Mouse (Mus musculus) heart, adult 2 months (tissue): ENCODE data around the gene Ssna1. TPM values are rescaled to one million over a fixed set of nuclear protein-coding genes. Genes with fewer than 3 reads are reported as not detected.

Experiments
- DNase-seq, 2 experiments: peaks; one replicate each; pipeline ENCODE4 v3.0.0; 2021
- H3K27ac ChIP-seq: fragments of 200-600 bp; 2 replicates; pipeline ENCODE4 v1.8.1; 2022
- H3K27me3 ChIP-seq: fragments of 200-500 bp; 2 replicates; pipeline ENCODE4 v1.6.1; 2012; ENCODE audit warnings: mild to moderate bottlenecking, low read length, inconsistent platforms, mixed read lengths; ENCODE audit not compliant: control insufficient read depth, insufficient read depth
- H3K36me3 ChIP-seq: fragments of 200-500 bp; 2 replicates; pipeline ENCODE4 v1.6.1; 2012; ENCODE audit warnings: low read length, inconsistent platforms; ENCODE audit not compliant: control insufficient read depth, insufficient read depth
- H3K4me1 ChIP-seq: fragments of 200-500 bp; 2 replicates; pipeline ENCODE4 v1.6.1; 2011; ENCODE audit warnings: low read length; ENCODE audit not compliant: control insufficient read depth, insufficient read depth
- H3K4me3 ChIP-seq: fragments of 200-600 bp; 2 replicates; pipeline ENCODE4 v1.8.1; 2022
- H3K79me2 ChIP-seq: fragments of 200-500 bp; replicated peaks from 2 replicates; pipeline ENCODE4 v1.6.1; 2012; ENCODE audit warnings: mild to moderate bottlenecking, inconsistent platforms, low read length, moderate library complexity, mixed read lengths; ENCODE audit not compliant: control insufficient read depth, insufficient read depth
- H3K9ac ChIP-seq: fragments of 200-500 bp; 2 replicates; pipeline ENCODE4 v1.6.1; 2012; ENCODE audit warnings: low read depth, mild to moderate bottlenecking, control low read depth, inconsistent platforms, low read length, mixed read lengths
- CTCF ChIP-seq: fragments of 200-600 bp; IDR thresholded peaks from 2 replicates; pipeline ENCODE4 v1.8.1; 2022; ENCODE audit warnings: antibody characterized with exemption, mild to moderate bottlenecking, moderate library complexity
- EP300 ChIP-seq: fragments of 200-500 bp; IDR thresholded peaks from 2 replicates; pipeline ENCODE4 v1.6.1; 2011; ENCODE audit warnings: low read depth, low read length, control low read depth; ENCODE audit not compliant: insufficient read depth
- POLR2A ChIP-seq: fragments of 200-500 bp; IDR thresholded peaks from 2 replicates; pipeline ENCODE4 v1.6.1; 2011; ENCODE audit warnings: mild to moderate bottlenecking, low read depth, low read length, control low read depth; ENCODE audit not compliant: insufficient read depth
- WGBS: fragments of 180-500 bp; shearing (Covaris S2); methylation state at CpG from one replicate; pipeline ENCODE4 v1.1.7; 2018; 5-methylcytosine and 5-hydroxymethylcytosine counted together
- intact Hi-C: fragments of 180-260 bp; cut with DNase I; formaldehyde crosslinking; loops from one replicate; pipeline ENCODE4 v1.15.1; 2025
- polyA plus RNA-seq: library from polyadenylated mRNA; depleted of rRNA; stranded (reverse); fragments of >200 nt; gene quantifications from 2 replicates; pipeline ENCODE4 v1.2.3, GENCODE M21; 2012
- total RNA-seq, 2 experiments: library from RNA; stranded (reverse); gene quantifications; 2 replicates each; pipeline ENCODE4 v1.2.3; 2021

The Ssna1 gene
- total and polyA plus RNA-seq, 3 experiments = 33.1 to 41.5 (median 39.7) TPM

DNA sequence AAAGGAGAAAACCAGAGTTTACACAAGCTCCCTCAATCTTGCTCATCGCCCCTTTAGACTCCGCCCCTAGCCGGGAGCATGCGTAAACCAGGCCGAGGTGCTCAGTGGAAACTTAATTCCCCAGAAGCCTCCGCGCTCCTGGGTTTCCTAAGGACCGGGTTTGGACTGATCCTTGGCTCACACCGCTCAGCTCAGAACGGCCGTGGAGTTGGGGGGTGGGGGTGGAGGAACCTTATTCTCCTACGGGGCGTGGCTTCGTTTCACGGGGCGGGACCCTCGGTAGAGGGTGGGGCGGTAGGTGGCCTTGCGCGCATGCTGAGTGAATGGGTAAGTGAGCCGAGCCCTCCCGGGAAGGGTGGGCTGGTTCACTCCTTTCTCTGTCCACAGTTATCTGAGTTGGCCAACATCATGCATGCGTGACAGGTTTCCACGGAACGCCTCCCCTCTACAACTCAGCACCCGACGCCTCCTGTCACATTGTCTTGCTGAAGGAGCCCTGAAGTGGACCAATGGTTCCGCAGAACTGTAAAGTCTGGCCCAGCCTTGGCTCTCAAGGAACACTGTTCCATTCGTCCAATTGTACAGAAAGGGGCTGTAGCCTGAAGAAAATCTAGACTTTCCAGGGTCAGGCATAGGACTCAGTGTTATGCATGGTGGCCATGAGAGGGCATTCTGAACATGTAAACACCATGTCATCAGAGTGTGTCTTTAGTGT, 31.4 kb downstream of the Ssna1 start:
- Histone ChIP-seq H3K4me1 (peaks cover 2% of the 10 kb centered on the region; the same call in 1 of the 2 replicates), H3K36me3 (no peaks in the 10 kb centered on the region), H3K9ac (0 out of 2 replicates have a peak overlapping the region, but pooled peaks have one; percentile 25), H3K27ac (no peak overlapping the region; the same call in 1 of the 2 replicates), H3K79me2 (no peaks in the 10 kb centered on the region), H3K27me3 (peaks cover 5% of the 10 kb centered on the region; the same call in 1 of the 2 replicates), H3K4me3 (peak overlapping the region; percentile 36)
- no peak for TF ChIP-seq POLR2A
- TF ChIP-seq CTCF = no peak
- TF ChIP-seq EP300 = no peak
- intact Hi-C loops = no loop called here
- WGBS = 3% methylated on average over 29 of the region's 29 CpGs
- peak; percentile 66 to 67 for DNase-seq

DNA sequence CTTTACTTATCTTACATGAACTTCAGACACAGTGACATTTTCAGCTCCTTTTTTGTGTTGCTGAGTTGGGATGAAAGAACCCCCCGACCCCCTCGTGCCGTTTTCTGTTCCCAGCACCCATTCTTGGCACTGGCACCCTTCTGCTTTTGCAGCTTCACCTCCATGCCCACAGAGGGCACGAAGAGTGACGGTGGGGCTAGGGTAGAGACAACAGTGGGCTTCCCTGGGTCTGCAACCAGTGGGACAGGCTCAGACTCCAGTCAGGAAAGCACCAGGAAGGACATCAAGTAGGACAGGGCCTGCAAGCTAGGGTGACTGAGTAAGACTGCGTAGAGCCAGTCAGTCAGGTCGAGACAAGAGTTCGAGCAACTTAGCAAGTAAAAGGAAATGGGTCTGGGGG, 31.9 kb downstream of the Ssna1 start:
- Histone ChIP-seq H3K36me3 (no peaks in the 10 kb centered on the region), H3K4me1 (peaks cover 2% of the 10 kb centered on the region; the same call in 1 of the 2 replicates), H3K27me3 (peaks cover 5% of the 10 kb centered on the region; the same call in 1 of the 2 replicates), H3K4me3 (no peak overlapping the region; the same call in 1 of the 2 replicates), H3K9ac (no peak overlapping the region), H3K27ac (no peak overlapping the region), H3K79me2 (no peaks in the 10 kb centered on the region)
- DNase-seq = no peak
- intact Hi-C loops = no loop called here
- WGBS = 58% methylated on average over 8 of the region's 8 CpGs
- TF ChIP-seq CTCF (no peak), EP300 (no peak), POLR2A (no peak)

DNA sequence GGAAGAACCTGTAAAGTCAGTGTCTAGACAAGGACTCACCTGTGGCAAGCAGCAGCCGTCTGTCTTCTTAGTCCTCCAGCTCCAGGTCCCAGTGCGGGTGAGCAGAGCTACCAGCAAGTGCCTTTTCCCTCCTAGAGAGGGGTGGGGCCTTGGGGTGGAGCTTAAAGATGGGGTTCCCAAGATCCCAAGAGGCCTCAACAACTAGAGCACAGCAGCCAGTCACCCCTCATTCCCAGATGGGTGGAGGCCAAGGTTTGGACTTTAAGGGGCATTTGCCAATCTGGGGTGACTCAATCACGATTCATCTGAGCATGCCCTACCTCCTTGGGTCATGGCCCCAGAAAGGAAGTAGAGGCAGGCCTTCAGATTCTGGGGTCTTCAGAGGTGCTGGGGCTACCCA, 32.5 kb downstream of the Ssna1 start:
- 77% methylated on average over 3 of the region's 3 CpGs for WGBS
- H3K9ac ChIP-seq = no peak overlapping the region
- H3K36me3 ChIP-seq = no peaks in the 10 kb centered on the region
- peaks cover 5% of the 10 kb centered on the region; the same call in 1 of the 2 replicates for H3K27me3 ChIP-seq
- no peak for TF ChIP-seq CTCF
- no peak for TF ChIP-seq EP300
- no peak for TF ChIP-seq POLR2A
- intact Hi-C loops = no loop called here
- no peak overlapping the region for H3K4me3 ChIP-seq
- no peaks in the 10 kb centered on the region for H3K79me2 ChIP-seq
- H3K4me1 ChIP-seq = peaks cover 2% of the 10 kb centered on the region; the same call in 1 of the 2 replicates
- H3K27ac ChIP-seq = no peak overlapping the region
- DNase-seq = peak in 1 of 2 experiments; percentile 12

DNA sequence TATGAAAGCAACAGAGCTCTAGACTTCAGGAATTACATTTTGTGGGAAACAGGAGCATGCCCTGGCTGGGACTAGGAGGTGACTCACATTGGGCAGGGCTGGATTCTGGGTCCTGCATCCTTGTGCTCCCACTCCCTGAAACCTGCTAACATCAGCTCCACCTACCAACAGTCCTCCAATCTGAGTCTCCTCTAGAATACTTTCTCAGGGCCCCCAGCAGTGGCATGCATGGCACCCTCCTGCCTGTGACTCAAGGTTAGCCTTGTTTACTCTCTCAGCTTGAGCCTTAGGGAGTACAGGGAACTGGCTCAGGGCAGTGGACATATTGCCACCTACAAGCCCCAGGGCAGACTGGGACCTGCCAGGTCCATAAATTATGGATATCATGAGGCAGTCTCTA, 34.1 kb downstream of the Ssna1 start:
- Histone ChIP-seq H3K27ac (no peak overlapping the region), H3K4me3 (no peak overlapping the region), H3K36me3 (no peaks in the 10 kb centered on the region), H3K79me2 (no peaks in the 10 kb centered on the region), H3K27me3 (peaks cover 5% of the 10 kb centered on the region; the same call in 1 of the 2 replicates), H3K9ac (no peak overlapping the region), H3K4me1 (peaks cover 2% of the 10 kb centered on the region; the same call in 1 of the 2 replicates)
- TF ChIP-seq POLR2A (no peak), EP300 (no peak), CTCF (no peak)
- intact Hi-C loops = no loop called here
- no peak for DNase-seq

DNA sequence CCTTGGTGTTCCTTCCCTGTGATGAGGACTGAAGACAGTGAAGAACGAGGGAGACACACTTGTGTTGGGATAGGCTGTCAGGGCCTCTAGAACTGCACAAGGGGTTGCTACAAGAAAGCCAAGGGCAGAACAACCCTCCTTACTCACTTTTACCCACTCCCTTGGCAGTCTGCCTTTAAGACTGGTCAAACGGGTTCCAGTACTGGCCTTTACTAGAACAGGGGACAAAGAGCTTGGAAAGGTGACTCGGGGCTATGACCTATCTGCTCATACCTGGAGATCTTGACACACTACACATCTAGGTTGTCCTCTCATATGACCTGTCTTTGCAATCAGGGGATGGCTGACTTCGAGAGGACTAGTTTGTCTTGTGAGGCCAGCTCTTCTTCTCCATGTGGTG, 34.7 kb downstream of the Ssna1 start:
- intact Hi-C loops = no loop called here

DNA sequence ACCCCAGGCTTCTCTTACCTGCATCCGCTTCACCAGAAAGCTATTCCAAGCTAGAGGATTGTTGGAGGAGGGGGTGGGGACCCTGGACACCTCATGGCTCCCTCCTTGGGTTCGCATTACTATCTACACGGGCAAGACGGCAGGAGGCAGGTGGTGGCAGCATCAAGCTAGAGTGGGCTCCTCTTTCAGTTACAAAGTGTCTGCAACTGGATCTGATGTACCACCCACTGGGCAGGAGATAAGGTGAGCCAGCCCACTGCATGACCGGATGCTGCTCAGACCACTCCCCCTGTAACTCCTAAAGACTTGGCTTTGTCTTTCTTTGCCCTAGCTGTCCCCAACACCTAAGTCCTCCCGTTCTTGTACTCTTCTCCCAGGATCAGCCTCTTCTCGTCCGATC, 35.6 kb downstream of the Ssna1 start, which contains the start of gene Rnf224:
TSS of gene Rnf224 (minus strand) at position 174 of the 400 bp plus-strand sequence.
- Histone ChIP-seq H3K27ac (no peak within 1 kb of the TSS), H3K36me3 (no peaks in the 10 kb centered on the region), H3K9ac (no peak within 1 kb of the TSS), H3K27me3 (no peaks in the 10 kb centered on the region), H3K4me1 (peaks cover 2% of the 10 kb centered on the region; the same call in 1 of the 2 replicates), H3K79me2 (no peaks in the 10 kb centered on the region), H3K4me3 (no peak within 1 kb of the TSS)
- no peak for TF ChIP-seq CTCF
- TF ChIP-seq POLR2A = no peak
- no peak for TF ChIP-seq EP300
- intact Hi-C loops = no loop called here
- 21% methylated on average over 8 of the region's 8 CpGs for WGBS
- no peak for DNase-seq

More for the DNA sequence above, 34.7 kb downstream of the Ssna1 start:
- Histone ChIP-seq H3K79me2 (no peaks in the 10 kb centered on the region), H3K27me3 (peaks cover 2% of the 10 kb centered on the region; the same call in 1 of the 2 replicates), H3K4me1 (peaks cover 2% of the 10 kb centered on the region; the same call in 1 of the 2 replicates), H3K36me3 (no peaks in the 10 kb centered on the region), H3K4me3 (no peak overlapping the region), H3K9ac (no peak overlapping the region), H3K27ac (no peak overlapping the region)
- WGBS = 58% methylated on average over 4 of the region's 4 CpGs
- TF ChIP-seq CTCF (no peak), POLR2A (no peak), EP300 (no peak)
- DNase-seq = no peak
